Mouse (Mus musculus) E14TG2a.4 (cell line): ENCODE results near the gene Tcf7l2.

Source experiments
- CTCF ChIP-seq: conservative IDR thresholded peaks from 2 replicates; pipeline ENCODE4 v1.5.1; 2014; ENCODE audit warnings: low read length
- NANOG ChIP-seq: IDR thresholded peaks from 2 replicates; pipeline ENCODE4 v1.6.1; 2014; ENCODE audit warnings: borderline replicate concordance, low read length, mixed read lengths
- POU5F1 ChIP-seq: IDR thresholded peaks from 2 replicates; pipeline ENCODE4 v1.6.1; 2014; ENCODE audit warnings: low read length, borderline replicate concordance

GRCm38 (mm10) chr19:55926858-55927673 is 185.4 kb downstream of the Tcf7l2 start:
- TF ChIP-seq CTCF (no peak), NANOG (no peak), POU5F1 (no peak)
